Mouse (Mus musculus): ENCODE results near the gene Sft2d1.
A peak's percentile ranks its signal among the peaks of the same experiment; 100 is the strongest.

The Sft2d1 gene

GRCm38 (mm10) chr17:8357498-8357897 is 46.6 kb downstream of the Sft2d1 start:
- no peak for DNase-seq (ENCODE audit: extremely low read depth, insufficient read length, low spot score)

- DNase-seq (ENCODE audit: extremely low read depth, insufficient read length, low spot score): no peak
Observed at GRCm38 (mm10) chr17:8360876-8361275, 50.0 kb downstream of the Sft2d1 start.

- no peak for DNase-seq (ENCODE audit: extremely low read depth, insufficient read length, low spot score)
Observed at GRCm38 (mm10) chr17:8361281-8362103, 50.6 kb downstream of the Sft2d1 start.

- DNase-seq (ENCODE audit: extremely low read depth, insufficient read length, low spot score): no peak
Observed at GRCm38 (mm10) chr17:8367514-8368480, 56.9 kb downstream of the Sft2d1 start.

GRCm38 (mm10) chr17:8368570-8368969 is 57.7 kb downstream of the Sft2d1 start:
- no peak for DNase-seq (ENCODE audit: extremely low read depth, insufficient read length, low spot score)

GRCm38 (mm10) chr17:8369171-8369570 is 58.3 kb downstream of the Sft2d1 start:
- DNase-seq (ENCODE audit: extremely low read depth, insufficient read length, low spot score): no peak

- DNase-seq (ENCODE audit: extremely low read depth, insufficient read length, low spot score): no peak
Observed at GRCm38 (mm10) chr17:8370634-8371229, 59.8 kb downstream of the Sft2d1 start.

- DNase-seq (ENCODE audit: extremely low read depth, insufficient read length, low spot score): peak; percentile 65
Observed at GRCm38 (mm10) chr17:8371834-8372233, 60.9 kb downstream of the Sft2d1 start.

- DNase-seq (ENCODE audit: extremely low read depth, insufficient read length, low spot score): peak; percentile 47
Observed at GRCm38 (mm10) chr17:8372286-8373046, 61.6 kb downstream of the Sft2d1 start.
